Mouse (Mus musculus) limb, embryonic 12.5 days (tissue): ENCODE data around the gene Sirt3. TPM values are rescaled to one million over a fixed set of nuclear protein-coding genes. Genes with fewer than 3 reads are reported as not detected.
"Not testable (repeated sequence)": the region's sequence is repeated elsewhere in the genome, so short reads cannot be mapped to it uniquely, and the experiment has no call there.

Source experiments
- ATAC-seq: fragments of 200-750 bp; cut with Nextera tagmentation; 2 replicates; pipeline ENCODE4 v1.8.0; 2017; ENCODE audit warnings: low read depth, moderate TSS enrichment; ENCODE audit not compliant: insufficient number of reproducible peaks, insufficient read depth, low FRiP score, low TSS enrichment
- H3K27ac ChIP-seq: fragments of 300-500 bp; sonication (generic); 2 replicates; pipeline ENCODE4 v1.5.1; 2016; ENCODE audit warnings: mild to moderate bottlenecking, moderate library complexity
- H3K27me3 ChIP-seq: fragments of 300-500 bp; sonication (generic); 2 replicates; pipeline ENCODE4 v1.6.1; 2016; ENCODE audit warnings: mild to moderate bottlenecking, moderate library complexity
- H3K36me3 ChIP-seq: fragments of 300-500 bp; sonication (generic); 2 replicates; pipeline ENCODE4 v1.6.1; 2016; ENCODE audit warnings: mild to moderate bottlenecking, moderate library complexity
- H3K4me1 ChIP-seq: fragments of 300-500 bp; sonication (generic); replicated peaks from 2 replicates; pipeline ENCODE4 v1.6.1; 2016
- H3K4me2 ChIP-seq: fragments of 300-500 bp; sonication (generic); 2 replicates; pipeline ENCODE4 v1.6.1; 2016; ENCODE audit warnings: mild to moderate bottlenecking, moderate library complexity
- H3K4me3 ChIP-seq: fragments of 300-500 bp; sonication (generic); replicated peaks from 2 replicates; pipeline ENCODE4 v1.5.1; 2016; ENCODE audit warnings: mild to moderate bottlenecking
- H3K9ac ChIP-seq: fragments of 300-500 bp; sonication (generic); replicated peaks from 2 replicates; pipeline ENCODE4 v1.6.1; 2016; ENCODE audit warnings: mild to moderate bottlenecking, moderate library complexity
- H3K9me3 ChIP-seq: fragments of 300-500 bp; sonication (generic); 2 replicates; pipeline ENCODE4 v1.6.1; 2016; ENCODE audit warnings: mild to moderate bottlenecking, moderate library complexity
- WGBS: fragments of 180-500 bp; shearing (Covaris S2); methylation state at CpG from one replicate; pipeline ENCODE4 v1.1.7; 2016; 5-methylcytosine and 5-hydroxymethylcytosine counted together
- polyA plus RNA-seq: library from polyadenylated mRNA; unstranded; fragments of >200 nt; fragmentation: Nextera tagmentation; extraction: Ambion mirVana; gene quantifications from 2 replicates; pipeline ENCODE4 v1.2.1, GENCODE M21; 2016

The Sirt3 gene
- polyA plus RNA-seq, 1 experiment from 2014 or later: 28.3 TPM

- H3K4me3 ChIP-seq: no peak overlapping the region
- no peak overlapping the region for H3K9ac ChIP-seq
- no peaks in the 10 kb centered on the region for H3K9me3 ChIP-seq
- no peaks in the 10 kb centered on the region for H3K4me1 ChIP-seq
- WGBS: 96% methylated on average over 3 of the region's 3 CpGs
- no peak overlapping the region for H3K27ac ChIP-seq
- no peaks in the 10 kb centered on the region for H3K27me3 ChIP-seq
- no peak overlapping the region for H3K4me2 ChIP-seq
- no peak for ATAC-seq
- peaks cover 82% of the 10 kb centered on the region for H3K36me3 ChIP-seq
Measured at GRCm38 (mm10) chr7:140894611-140895010, 12.5 kb upstream of the Sirt3 start.

- peaks cover 85% of the 10 kb centered on the region for H3K36me3 ChIP-seq
- no peaks in the 10 kb centered on the region for H3K27me3 ChIP-seq
- WGBS: 90% methylated on average over 7 of the region's 7 CpGs
- no peaks in the 10 kb centered on the region for H3K9me3 ChIP-seq
- no peaks in the 10 kb centered on the region for H3K4me1 ChIP-seq
- no peak overlapping the region for H3K4me3 ChIP-seq
- H3K27ac ChIP-seq: no peak overlapping the region
- H3K9ac ChIP-seq: no peak overlapping the region
- H3K4me2 ChIP-seq: no peak overlapping the region
- ATAC-seq: no peak
Measured at GRCm38 (mm10) chr7:140894031-140894430, 11.9 kb upstream of the Sirt3 start.

GRCm38 (mm10) chr7:140890636-140891035 lies 8.5 kb upstream of the Sirt3 start:
- H3K27ac ChIP-seq, H3K9ac ChIP-seq, H3K4me1 ChIP-seq, H3K27me3 ChIP-seq, H3K4me3 ChIP-seq, H3K9me3 ChIP-seq, H3K4me2 ChIP-seq, ATAC-seq: not testable (repeated sequence)
- peaks cover 83% of the 10 kb centered on the region for H3K36me3 ChIP-seq
- WGBS: 96% methylated on average over 16 of the region's 16 CpGs

- Histone ChIP-seq H3K4me3 (peak overlapping the region; percentile 92), H3K36me3 (peaks cover 38% of the 10 kb centered on the region), H3K27ac (peak overlapping the region; percentile 86), H3K9me3 (no peaks in the 10 kb centered on the region), H3K4me1 (peaks cover 11% of the 10 kb centered on the region), H3K27me3 (no peaks in the 10 kb centered on the region), H3K9ac (peak overlapping the region; percentile 82), H3K4me2 (peak overlapping the region; percentile 68)
- 0 out of 2 replicates have a peak, but pooled peaks have one; percentile 15 for ATAC-seq
- under 1% methylated on average over 12 of the region's 12 CpGs for WGBS
Measured at GRCm38 (mm10) chr7:140882469-140882803, 327 bp upstream of the Sirt3 start.

- H3K27me3 ChIP-seq: no peaks in the 10 kb centered on the region
- peaks cover 37% of the 10 kb centered on the region for H3K36me3 ChIP-seq
- 19% methylated on average over 8 of the region's 8 CpGs for WGBS
- H3K4me2 ChIP-seq: peak overlapping the region; percentile 68
- no peak for ATAC-seq
- H3K9ac ChIP-seq: peak overlapping the region; percentile 82; the same call in 1 of the 2 replicates
- peaks cover 11% of the 10 kb centered on the region for H3K4me1 ChIP-seq
- H3K27ac ChIP-seq: no peak overlapping the region
- H3K4me3 ChIP-seq: peak overlapping the region; percentile 92
- no peaks in the 10 kb centered on the region for H3K9me3 ChIP-seq
Measured at GRCm38 (mm10) chr7:140880865-140881515, 1.1 kb downstream of the Sirt3 start.

- ATAC-seq: no peak
- Histone ChIP-seq H3K4me2 (peak overlapping the region; percentile 68; the same call in 1 of the 2 replicates), H3K27me3 (no peaks in the 10 kb centered on the region), H3K9ac (no peak overlapping the region), H3K4me1 (peaks cover 11% of the 10 kb centered on the region), H3K9me3 (no peaks in the 10 kb centered on the region), H3K27ac (no peak overlapping the region), H3K4me3 (no peak overlapping the region), H3K36me3 (peaks cover 37% of the 10 kb centered on the region)
- 85% methylated on average over 3 of the region's 3 CpGs for WGBS
Measured at GRCm38 (mm10) chr7:140880419-140880818, 1.7 kb downstream of the Sirt3 start.

- Histone ChIP-seq H3K9ac (no peak overlapping the region), H3K4me1 (peaks cover 11% of the 10 kb centered on the region), H3K9me3 (no peaks in the 10 kb centered on the region), H3K4me2 (no peak overlapping the region), H3K27ac (no peak overlapping the region), H3K4me3 (no peak overlapping the region), H3K27me3 (no peaks in the 10 kb centered on the region), H3K36me3 (peaks cover 36% of the 10 kb centered on the region)
- no peak for ATAC-seq
- WGBS: 95% methylated on average over 7 of the region's 7 CpGs
Measured at GRCm38 (mm10) chr7:140879355-140879754, 2.8 kb downstream of the Sirt3 start.

GRCm38 (mm10) chr7:140877364-140877763 lies 4.7 kb downstream of the Sirt3 start:
- Histone ChIP-seq H3K27me3 (no peaks in the 10 kb centered on the region), H3K4me1 (0 out of 2 replicates have a peak, but pooled peaks cover 4% of the 10 kb centered on the region), H3K9me3 (no peaks in the 10 kb centered on the region), H3K4me2 (no peak overlapping the region), H3K36me3 (peaks cover 45% of the 10 kb centered on the region), H3K9ac (no peak overlapping the region), H3K4me3 (no peak overlapping the region), H3K27ac (no peak overlapping the region)
- no peak for ATAC-seq
- WGBS: 88% methylated on average over 6 of the region's 6 CpGs

- Histone ChIP-seq H3K9me3 (no peaks in the 10 kb centered on the region), H3K27ac (no peak overlapping the region), H3K4me1 (0 out of 2 replicates have a peak, but pooled peaks cover 2% of the 10 kb centered on the region), H3K4me2 (no peak overlapping the region), H3K4me3 (no peak overlapping the region), H3K27me3 (no peaks in the 10 kb centered on the region; the same call in 1 of the 2 replicates), H3K36me3 (peaks cover 52% of the 10 kb centered on the region), H3K9ac (no peak overlapping the region)
- ATAC-seq: no peak
- WGBS: 87% methylated on average over 4 of the region's 4 CpGs
Measured at GRCm38 (mm10) chr7:140874224-140874623, 7.9 kb downstream of the Sirt3 start.

- 89% methylated on average over 12 of the region's 12 CpGs for whole genome bisulfite sequencing
- no peak for ATAC-seq
- Histone ChIP-seq H3K27me3 (no peaks in the 10 kb centered on the region; the same call in 1 of the 2 replicates), H3K36me3 (peaks cover 78% of the 10 kb centered on the region), H3K4me2 (no peak overlapping the region), H3K9me3 (no peaks in the 10 kb centered on the region), H3K27ac (no peak overlapping the region), H3K4me3 (no peak overlapping the region), H3K9ac (no peak overlapping the region), H3K4me1 (0 out of 2 replicates have a peak, but pooled peaks cover under 1% of the 10 kb centered on the region)
Measured at GRCm38 (mm10) chr7:140864761-140865160, 17.3 kb downstream of the Sirt3 start.

- no peak overlapping the region for H3K4me3 ChIP-seq
- ATAC-seq: no peak
- H3K9me3 ChIP-seq: no peaks in the 10 kb centered on the region
- H3K27ac ChIP-seq: no peak overlapping the region
- H3K9ac ChIP-seq: no peak overlapping the region
- H3K27me3 ChIP-seq: no peaks in the 10 kb centered on the region
- H3K4me1 ChIP-seq: peaks cover 16% of the 10 kb centered on the region
- WGBS: 85% methylated on average over 5 of the region's 5 CpGs
- H3K36me3 ChIP-seq: peaks cover 73% of the 10 kb centered on the region
- no peak overlapping the region for H3K4me2 ChIP-seq
Measured at GRCm38 (mm10) chr7:140860728-140861127, 21.4 kb downstream of the Sirt3 start.

GRCm38 (mm10) chr7:140859997-140860396 lies 22.1 kb downstream of the Sirt3 start:
- ATAC-seq: no peak
- Histone ChIP-seq H3K36me3 (peaks cover 68% of the 10 kb centered on the region), H3K9ac (no peak overlapping the region), H3K4me3 (no peak overlapping the region), H3K9me3 (no peaks in the 10 kb centered on the region), H3K4me1 (peaks cover 23% of the 10 kb centered on the region), H3K4me2 (no peak overlapping the region), H3K27me3 (no peaks in the 10 kb centered on the region), H3K27ac (no peak overlapping the region)
- 71% methylated on average over 6 of the region's 6 CpGs for WGBS
